Mouse (Mus musculus) thymus, adult 2 months (tissue): ENCODE data around the gene Slc25a39. TPM values are rescaled to one million over a fixed set of nuclear protein-coding genes. Genes with fewer than 3 reads are reported as not detected.

ENCODE experiments used
- DNase-seq: peaks from one replicate; pipeline ENCODE4 v3.0.0; 2021
- H3K27ac ChIP-seq: fragments of 200-500 bp; 2 replicates; pipeline ENCODE4 v1.5.1; 2012; ENCODE audit warnings: low read length, control low read depth; ENCODE audit not compliant: control insufficient read depth, insufficient read depth
- H3K27me3 ChIP-seq: fragments of 200-500 bp; 2 replicates; pipeline ENCODE4 v1.6.1; 2012; ENCODE audit warnings: mild to moderate bottlenecking, low read length, moderate library complexity, mixed read lengths; ENCODE audit not compliant: control insufficient read depth, insufficient read depth
- H3K36me3 ChIP-seq: fragments of 200-500 bp; 2 replicates; pipeline ENCODE4 v1.6.1; 2012; ENCODE audit warnings: mild to moderate bottlenecking, low read length, moderate library complexity; ENCODE audit not compliant: control insufficient read depth, insufficient read depth
- H3K4me1 ChIP-seq: fragments of 200-500 bp; replicated peaks from 2 replicates; pipeline ENCODE4 v1.6.1; 2012; ENCODE audit warnings: low read length; ENCODE audit not compliant: control insufficient read depth, insufficient read depth
- H3K4me3 ChIP-seq: fragments of 200-500 bp; 2 replicates; pipeline ENCODE4 v1.5.1; 2012; ENCODE audit warnings: mild to moderate bottlenecking, low read length, control low read depth, moderate library complexity; ENCODE audit not compliant: control insufficient read depth, insufficient read depth
- CTCF ChIP-seq: fragments of 200-500 bp; IDR thresholded peaks from 2 replicates; pipeline ENCODE4 v1.5.1; 2012; ENCODE audit warnings: mild to moderate bottlenecking, control low read depth, low read length, moderate library complexity, borderline replicate concordance; ENCODE audit not compliant: control insufficient read depth, poor library complexity, insufficient read depth; ENCODE audit errors: extremely low read depth
- POLR2A ChIP-seq: fragments of 200-500 bp; IDR thresholded peaks from 2 replicates; pipeline ENCODE4 v1.6.1; 2012; ENCODE audit warnings: mild to moderate bottlenecking, low read length, control low read depth, moderate library complexity; ENCODE audit not compliant: control insufficient read depth, poor library complexity, insufficient read depth; ENCODE audit errors: extremely low read depth
- WGBS: fragments of 180-500 bp; shearing (Covaris S2); methylation state at CpG from one replicate; pipeline ENCODE4 v1.1.7; 2018; 5-methylcytosine and 5-hydroxymethylcytosine counted together
- polyA plus RNA-seq: library from polyadenylated mRNA; depleted of rRNA; stranded (reverse); fragments of >200 nt; gene quantifications from 2 replicates; pipeline ENCODE4 v1.2.3, GENCODE M21; 2012

Slc25a39 gene
- polyA plus RNA-seq, 1 experiment, result 235 TPM

- Histone ChIP-seq H3K27me3 (peaks cover 3% of the 10 kb centered on the region; the same call in 1 of the 2 replicates), H3K27ac (no peak overlapping the region), H3K4me1 (no peaks in the 10 kb centered on the region), H3K4me3 (no peak overlapping the region), H3K36me3 (no peaks in the 10 kb centered on the region)
- 83% methylated on average over 7 of the region's 7 CpGs for WGBS
- no peak for DNase-seq
- TF ChIP-seq CTCF (no peak), POLR2A (no peak)
These were observed 33.5 kb downstream of the Slc25a39 start for GRCm38 (mm10) chr11:102374108-102374725.

GRCm38 (mm10) chr11:102373646-102374045 lies 34.1 kb downstream of the Slc25a39 start:
- Histone ChIP-seq H3K27me3 (peaks cover 3% of the 10 kb centered on the region; the same call in 1 of the 2 replicates), H3K4me1 (no peaks in the 10 kb centered on the region), H3K4me3 (no peak overlapping the region), H3K27ac (no peak overlapping the region), H3K36me3 (no peaks in the 10 kb centered on the region)
- no peak for DNase-seq
- TF ChIP-seq CTCF (no peak), POLR2A (no peak)
- WGBS, result 54% methylated on average over 2 of the region's 2 CpGs

GRCm38 (mm10) chr11:102372936-102373335 lies 34.8 kb downstream of the Slc25a39 start:
- DNase-seq, result no peak
- Histone ChIP-seq H3K4me1 (no peaks in the 10 kb centered on the region), H3K27ac (no peak overlapping the region), H3K4me3 (no peak overlapping the region), H3K27me3 (peaks cover 3% of the 10 kb centered on the region; the same call in 1 of the 2 replicates), H3K36me3 (no peaks in the 10 kb centered on the region)
- TF ChIP-seq POLR2A, result no peak
- no peak for TF ChIP-seq CTCF
- WGBS, result 63% methylated on average over 14 of the region's 14 CpGs

GRCm38 (mm10) chr11:102371926-102372685 lies 35.6 kb downstream of the Slc25a39 start:
- TF ChIP-seq POLR2A (no peak), CTCF (no peak)
- WGBS, result 87% methylated on average over 12 of the region's 12 CpGs
- H3K36me3 ChIP-seq, result no peaks in the 10 kb centered on the region
- no peak overlapping the region for H3K27ac ChIP-seq
- DNase-seq, result no peak
- no peak overlapping the region for H3K4me3 ChIP-seq
- H3K27me3 ChIP-seq, result peaks cover 3% of the 10 kb centered on the region; the same call in 1 of the 2 replicates
- H3K4me1 ChIP-seq, result no peaks in the 10 kb centered on the region

- no peak overlapping the region for H3K27ac ChIP-seq
- 68% methylated on average over 7 of the region's 7 CpGs for WGBS
These were observed 37.5 kb downstream of the Slc25a39 start for GRCm38 (mm10) chr11:102370285-102370684.

GRCm38 (mm10) chr11:102369263-102369662 lies 38.5 kb downstream of the Slc25a39 start:
- TF ChIP-seq CTCF, result no peak
- TF ChIP-seq POLR2A, result no peak
- no peak overlapping the region for H3K4me3 ChIP-seq
- no peaks in the 10 kb centered on the region for H3K36me3 ChIP-seq
- no peaks in the 10 kb centered on the region for H3K4me1 ChIP-seq
- WGBS, result 80% methylated on average over 4 of the region's 4 CpGs
- H3K27me3 ChIP-seq, result peaks cover 3% of the 10 kb centered on the region; the same call in 1 of the 2 replicates
- H3K27ac ChIP-seq, result no peak overlapping the region
- DNase-seq, result no peak

More at GRCm38 (mm10) chr11:102370285-102370684, 37.5 kb downstream of the Slc25a39 start:
- H3K4me1 ChIP-seq, result no peaks in the 10 kb centered on the region
- no peaks in the 10 kb centered on the region for H3K36me3 ChIP-seq
- H3K27me3 ChIP-seq, result peaks cover 3% of the 10 kb centered on the region; the same call in 1 of the 2 replicates
- TF ChIP-seq POLR2A (no peak), CTCF (no peak)
- H3K4me3 ChIP-seq, result no peak overlapping the region
- no peak for DNase-seq

GRCm38 (mm10) chr11:102368347-102368746 lies 39.4 kb downstream of the Slc25a39 start:
- TF ChIP-seq CTCF (no peak), POLR2A (no peak)
- WGBS, result 42% methylated on average over 5 of the region's 5 CpGs
- H3K36me3 ChIP-seq, result no peaks in the 10 kb centered on the region
- peaks cover 3% of the 10 kb centered on the region; the same call in 1 of the 2 replicates for H3K27me3 ChIP-seq
- no peak for DNase-seq
- H3K4me1 ChIP-seq, result no peaks in the 10 kb centered on the region
- H3K4me3 ChIP-seq, result no peak overlapping the region
- H3K27ac ChIP-seq, result no peak overlapping the region
